Mouse (Mus musculus) urinary bladder, postnatal 36 days (tissue): Measurements from ENCODE around the gene Ccdc151.

Source experiments
- DNase-seq, 2 experiments: peaks; one replicate each; pipeline ENCODE4 v3.0.0; 2022; ENCODE audit warnings: low spot score in 2 of 2, mixed read lengths in 1 of 2

Gene Ccdc151

DNA sequence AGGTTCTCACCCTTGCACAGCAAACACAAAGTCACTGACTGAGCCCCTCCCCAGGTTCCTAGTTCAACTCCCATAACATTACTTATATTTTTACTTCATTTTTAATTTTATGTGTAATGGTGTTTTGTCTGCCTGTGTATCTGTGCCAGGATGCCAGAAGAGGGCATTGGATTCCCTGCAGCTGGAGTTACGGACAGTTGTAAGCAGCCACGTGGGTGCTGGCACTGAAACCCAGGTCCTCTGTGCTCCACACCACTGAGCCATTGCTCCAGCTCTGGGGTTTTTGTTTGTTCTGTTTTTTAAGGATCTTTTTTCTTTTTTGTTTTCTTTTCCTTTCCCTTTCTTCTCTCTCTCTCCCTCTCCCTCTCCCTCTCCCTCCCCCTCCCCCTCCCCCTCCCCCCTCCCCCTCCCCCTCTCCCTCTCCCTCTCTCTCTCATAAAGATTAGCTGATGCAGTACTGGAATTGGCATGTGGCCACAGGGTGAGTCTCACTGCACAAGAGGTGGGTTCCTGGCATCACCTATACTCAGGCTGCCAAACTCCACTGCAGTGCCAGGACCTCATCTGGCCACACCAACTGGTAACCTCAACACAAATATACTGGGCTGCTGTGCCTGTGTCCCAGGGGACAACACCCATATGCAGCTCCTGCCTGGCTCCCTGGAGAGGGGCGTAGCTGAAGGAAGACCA lies 6.1 kb downstream of the Ccdc151 start:
- DNase-seq = no peak

DNA sequence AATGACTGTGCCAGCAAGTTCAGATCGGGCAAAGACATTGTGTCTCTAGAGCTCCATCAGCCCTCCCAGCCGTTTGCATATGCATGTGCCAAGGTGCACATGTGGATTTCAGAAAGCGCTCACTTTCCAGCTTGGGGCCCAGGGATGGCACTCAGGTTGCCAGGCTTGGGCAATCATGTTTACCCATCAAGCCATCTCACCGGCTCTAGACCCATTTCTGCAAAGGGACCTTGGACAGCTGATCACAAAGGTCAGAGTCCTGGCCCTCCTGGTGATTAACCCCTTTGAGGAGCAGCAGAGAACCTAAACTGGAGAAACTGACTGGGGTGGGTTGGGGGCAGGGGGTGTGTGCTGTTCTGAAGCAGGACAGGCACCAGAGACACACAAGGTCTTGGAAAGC lies 10.2 kb downstream of the Ccdc151 start:
- DNase-seq = no peak

GRCm38 (mm10) chr9:21989230-21990110 lies 13.0 kb downstream of the Ccdc151 start, which contains the start of gene Rgl3:
TSS of gene Rgl3 (minus strand) at chr9:21989446.
- peak; percentile 52 to 81 for DNase-seq

- DNase-seq = peak; percentile 19 to 22
Observed at GRCm38 (mm10) chr9:21988421-21989101, 13.9 kb downstream of the Ccdc151 start.

GRCm38 (mm10) chr9:21987592-21988342 lies 14.7 kb downstream of the Ccdc151 start:
- no peak for DNase-seq

- DNase-seq = no peak
Observed at GRCm38 (mm10) chr9:21983911-21984310, 18.5 kb downstream of the Ccdc151 start.

GRCm38 (mm10) chr9:21978398-21979128 lies 23.9 kb downstream of the Ccdc151 start:
- DNase-seq = no peak

DNA sequence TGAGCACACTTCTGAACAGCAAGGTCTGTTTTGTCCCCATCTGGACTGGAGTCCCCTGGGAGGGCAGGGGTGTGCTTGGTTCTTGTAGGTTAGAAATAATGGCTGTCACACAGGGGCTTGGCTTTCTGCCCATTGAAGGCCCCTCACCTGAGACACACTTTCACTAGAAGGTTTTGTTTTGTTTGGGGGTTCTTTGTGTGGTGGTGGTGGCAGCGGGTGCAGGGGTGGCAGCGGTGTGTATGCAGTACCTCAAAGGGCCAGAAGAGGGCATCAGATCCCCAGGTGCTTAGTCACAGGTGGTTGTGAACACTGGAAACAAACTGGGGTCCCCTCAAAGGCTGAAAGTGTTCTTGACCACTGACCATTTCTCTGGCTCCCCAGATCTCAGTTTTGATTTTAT lies 24.5 kb downstream of the Ccdc151 start:
- no peak for DNase-seq

GRCm38 (mm10) chr9:21977331-21977730 lies 25.1 kb downstream of the Ccdc151 start:
- DNase-seq = no peak

DNA sequence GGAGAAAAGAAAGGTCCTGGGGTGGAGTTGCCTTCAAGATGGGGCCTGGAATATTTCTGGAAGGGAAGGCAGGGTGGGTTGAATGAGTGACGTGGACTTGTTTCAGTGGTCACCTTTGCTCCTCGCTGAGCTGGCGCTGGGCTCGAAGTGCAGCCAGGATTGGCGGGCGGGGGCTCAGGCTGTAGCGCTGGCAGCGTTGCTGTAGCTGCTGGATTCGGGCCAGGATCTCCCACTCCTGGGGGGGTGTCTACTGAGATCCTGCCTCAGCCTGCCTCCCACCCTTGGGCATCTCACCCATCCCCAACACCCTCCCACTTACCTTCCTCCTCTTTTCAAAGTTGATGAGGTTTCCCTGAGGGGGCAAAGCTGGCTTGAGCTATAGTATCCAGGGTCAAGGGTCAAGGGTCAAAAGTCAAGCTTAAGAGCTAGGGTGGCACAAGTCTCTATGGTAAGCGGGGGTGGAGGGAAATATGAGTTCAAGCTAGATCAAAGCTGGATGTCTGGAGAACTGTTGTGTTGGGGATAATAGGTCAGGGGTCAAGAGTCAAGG lies 25.7 kb downstream of the Ccdc151 start:
- no peak for DNase-seq

DNA sequence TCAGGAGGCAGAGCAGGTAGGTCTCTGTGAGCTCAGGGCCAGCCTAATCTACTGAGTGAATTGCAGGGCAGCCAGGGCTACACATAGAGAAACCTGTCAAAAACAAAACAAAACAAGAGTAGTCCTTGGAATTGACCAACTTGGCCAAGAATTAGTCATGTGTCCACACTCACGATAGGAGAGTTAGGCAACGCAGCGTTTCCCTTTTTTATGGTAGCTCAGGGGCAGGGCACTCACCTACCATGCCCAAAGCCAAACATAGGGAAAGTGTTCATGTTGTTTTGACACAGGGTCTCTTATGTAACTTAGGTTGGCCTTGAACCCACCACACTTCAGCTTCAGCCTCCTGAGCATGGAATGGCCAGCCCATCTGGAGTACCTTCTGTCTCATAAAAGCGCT lies 33.1 kb downstream of the Ccdc151 start:
- DNase-seq = no peak

DNA sequence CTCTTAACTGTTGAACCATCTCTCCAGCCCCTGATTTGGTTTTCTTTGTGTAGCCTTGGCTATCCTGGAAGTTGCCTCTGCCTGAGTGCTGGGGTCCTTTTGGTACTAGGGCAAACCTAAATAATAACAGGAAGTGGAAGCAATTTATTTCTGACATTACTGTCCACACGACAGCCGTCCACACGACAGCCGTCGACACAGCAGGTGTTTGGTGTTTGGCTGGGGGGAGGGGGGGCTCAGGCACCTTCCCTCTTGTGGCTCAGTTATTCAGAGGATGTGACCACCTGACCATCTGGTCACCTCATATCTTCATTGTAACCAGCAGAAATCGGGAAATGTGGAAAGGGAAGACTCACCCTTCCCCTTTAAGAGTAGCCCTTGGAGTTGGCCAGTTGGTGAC lies 33.6 kb downstream of the Ccdc151 start:
- no peak for DNase-seq

- peak in 1 of 2 experiments; percentile 57 for DNase-seq
Observed at GRCm38 (mm10) chr9:21963417-21963816, 39.0 kb downstream of the Ccdc151 start, which contains the start of gene Epor. TSS of gene Epor (minus strand) at chr9:21963506.

DNA sequence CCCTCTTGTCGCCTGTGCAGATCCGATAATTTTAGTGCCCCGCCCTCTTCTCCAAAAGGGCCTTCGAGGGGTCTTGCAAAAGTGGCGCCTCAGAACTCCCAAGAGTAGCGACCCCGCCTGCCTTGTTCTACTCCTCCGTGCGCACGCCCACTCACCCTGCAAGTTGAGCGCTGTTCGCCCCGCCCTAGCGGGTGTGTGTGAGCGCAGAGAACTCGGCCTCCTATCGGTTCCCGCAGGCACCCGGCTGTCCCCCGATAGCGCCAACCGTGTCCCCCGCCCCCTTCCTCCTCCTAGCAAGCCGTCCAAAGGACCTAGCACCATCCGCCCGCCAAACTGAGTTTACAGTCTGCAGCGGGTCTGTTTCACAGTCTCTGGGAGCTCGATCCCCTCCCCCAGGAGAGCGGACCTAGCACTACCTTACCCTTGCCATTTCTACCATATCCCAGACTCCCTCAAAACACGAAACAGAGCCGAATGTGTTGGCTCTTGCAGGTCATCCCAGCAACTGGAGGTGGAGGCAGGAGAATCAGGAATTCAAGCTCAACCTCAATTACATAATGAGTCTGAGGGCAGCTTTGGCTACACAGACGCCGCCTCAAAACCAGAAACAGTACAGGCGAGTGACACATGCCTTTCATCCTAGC lies 39.9 kb downstream of the Ccdc151 start:
- peak; percentile 23 to 69 for DNase-seq

- DNase-seq = no peak
Observed at GRCm38 (mm10) chr9:21962010-21962409, 40.4 kb downstream of the Ccdc151 start.

GRCm38 (mm10) chr9:21961366-21961980 lies 41.0 kb downstream of the Ccdc151 start:
- DNase-seq = no peak

DNA sequence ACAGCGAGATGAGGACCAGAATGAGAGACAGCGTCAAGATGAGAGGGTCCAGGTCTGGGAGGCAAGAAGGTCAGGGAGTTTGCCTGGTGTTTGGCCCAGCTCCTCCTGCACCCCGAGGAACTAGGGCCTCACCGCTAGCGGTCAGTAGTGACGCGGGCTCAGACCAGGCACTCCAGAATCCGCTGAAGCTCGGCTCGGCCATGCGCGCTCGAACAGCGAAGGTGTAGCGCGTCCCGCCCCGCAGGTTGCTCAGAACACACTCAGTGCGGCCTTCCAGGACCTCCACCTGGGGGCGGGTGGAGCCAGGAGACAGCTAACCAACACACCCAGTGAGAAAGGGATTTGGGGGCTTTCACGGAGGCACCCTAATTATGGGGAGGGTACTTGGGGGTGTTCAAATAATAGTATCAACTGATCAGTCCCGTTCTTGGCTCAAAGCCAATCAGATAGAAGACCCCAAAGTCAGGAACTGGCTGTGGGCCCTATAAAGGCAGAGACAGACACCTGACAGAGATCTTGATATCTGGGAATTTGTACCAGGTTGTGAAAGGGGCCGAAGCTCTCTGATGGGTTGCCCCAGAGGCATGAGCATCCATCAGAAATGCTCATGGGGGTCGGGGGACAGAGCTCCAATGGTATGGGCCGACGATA lies 41.8 kb downstream of the Ccdc151 start:
- DNase-seq = no peak

DNA sequence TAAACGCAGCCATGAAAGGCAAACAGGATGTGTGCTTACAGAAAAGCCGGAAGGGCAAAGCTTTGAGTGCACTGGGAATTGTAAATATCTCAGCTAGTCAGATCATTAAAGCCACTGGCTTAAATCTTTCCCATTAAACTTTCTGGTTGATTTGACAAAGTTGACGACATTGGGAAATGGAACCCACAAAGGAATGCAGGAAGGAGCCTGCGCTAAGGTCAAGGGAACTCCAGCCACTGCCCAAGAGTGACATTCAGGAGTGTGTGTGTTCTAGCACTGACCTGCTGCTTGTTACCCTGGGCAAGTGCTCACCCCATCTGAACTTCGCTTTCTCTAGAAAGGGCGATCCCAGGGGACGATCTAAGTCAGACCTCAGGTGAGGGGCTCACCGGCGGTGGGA lies 42.3 kb downstream of the Ccdc151 start:
- no peak for DNase-seq

- no peak for DNase-seq
Observed at GRCm38 (mm10) chr9:21959244-21959643, 43.2 kb downstream of the Ccdc151 start.
